Mouse (Mus musculus) embryonic fibroblast, embryonic 13.5 days (primary cell): Measurements from ENCODE around the gene Cybc1. TPM values are rescaled to one million over a fixed set of nuclear protein-coding genes. Genes with fewer than 3 reads are reported as not detected.
A peak's percentile ranks its signal among the peaks of the same experiment; 100 is the strongest.

Experiments used
- H3K27ac ChIP-seq: 2 replicates; pipeline ENCODE4 v1.5.1; 2012; ENCODE audit warnings: low read length, control low read depth, inconsistent platforms; ENCODE audit not compliant: insufficient read depth
- H3K4me1 ChIP-seq: 2 replicates; pipeline ENCODE4 v1.6.1; 2011; ENCODE audit warnings: low read length; ENCODE audit not compliant: control insufficient read depth, insufficient read depth
- H3K4me3 ChIP-seq: 2 replicates; pipeline ENCODE4 v1.5.1; 2011; ENCODE audit warnings: mild to moderate bottlenecking, control low read depth, low read length; ENCODE audit not compliant: insufficient read depth
- CTCF ChIP-seq: IDR thresholded peaks from 2 replicates; pipeline ENCODE4 v1.5.1; 2011; ENCODE audit warnings: mild to moderate bottlenecking, control low read depth, low read length, moderate library complexity, borderline replicate concordance; ENCODE audit not compliant: insufficient read depth
- POLR2A ChIP-seq: IDR thresholded peaks from 2 replicates; pipeline ENCODE4 v1.6.1; 2011; ENCODE audit warnings: low read depth, mild to moderate bottlenecking, control low read depth, low read length, moderate library complexity
- polyA plus RNA-seq: library from polyadenylated mRNA; stranded (reverse); fragments of >200 nt; gene quantifications from 2 replicates; pipeline ENCODE4 v1.2.4, GENCODE M21; 2011; ENCODE audit warnings: low read depth; ENCODE audit not compliant: missing spikeins, insufficient read length

Gene Cybc1
- polyA plus RNA-seq, 1 experiment = 33.9 TPM

GRCm38 (mm10) chr11:121219776-121220175 lies 9.3 kb downstream of the Cybc1 start:
- Histone ChIP-seq H3K4me3 (no peak overlapping the region), H3K27ac (no peak overlapping the region), H3K4me1 (no peaks in the 10 kb centered on the region)
- TF ChIP-seq POLR2A = no peak
- TF ChIP-seq CTCF = no peak

- no peak for TF ChIP-seq CTCF
- no peak overlapping the region for H3K4me3 ChIP-seq
These were observed 12.3 kb downstream of the Cybc1 start for GRCm38 (mm10) chr11:121216831-121217230.

GRCm38 (mm10) chr11:121204161-121205006 lies 24.7 kb downstream of the Cybc1 start, which contains the start of the genes Hexdc and Ogfod3:
TSS of gene Hexdc (plus strand) at chr11:121204433.
TSS of gene Ogfod3 (minus strand) at chr11:121204711.
- TF ChIP-seq CTCF = no peak
- peak; percentile 62 for TF ChIP-seq POLR2A

More at GRCm38 (mm10) chr11:121216831-121217230, 12.3 kb downstream of the Cybc1 start:
- Histone ChIP-seq H3K4me1 (no peaks in the 10 kb centered on the region), H3K27ac (no peak overlapping the region)

DNA sequence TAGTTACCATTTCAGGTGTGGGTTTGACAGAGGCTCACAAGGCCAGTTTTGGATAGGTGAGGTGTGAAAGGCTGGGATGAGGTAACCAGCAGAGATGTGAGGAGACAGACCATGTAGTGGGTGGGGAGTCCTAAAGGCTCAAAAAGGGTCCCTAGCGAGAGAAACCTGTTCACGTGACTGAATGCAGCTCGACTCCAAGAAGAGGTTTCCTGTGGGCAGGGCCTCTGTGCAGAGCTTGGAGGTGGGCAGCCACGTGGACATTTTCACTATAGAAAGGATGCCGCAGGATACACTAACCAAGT lies 25.3 kb downstream of the Cybc1 start:
- peak overlapping the region; percentile 31 for H3K4me3 ChIP-seq
- H3K27ac ChIP-seq = no peak overlapping the region
- TF ChIP-seq POLR2A (no peak), CTCF (no peak)
- H3K4me1 ChIP-seq = no peaks in the 10 kb centered on the region

More at GRCm38 (mm10) chr11:121204161-121205006, 24.7 kb downstream of the Cybc1 start, which contains the start of the genes Hexdc and Ogfod3:
- no peaks in the 10 kb centered on the region for H3K4me1 ChIP-seq
- peak within 1 kb of the TSS; percentile 83 for H3K4me3 ChIP-seq
- H3K27ac ChIP-seq = no peak within 1 kb of the TSS

DNA sequence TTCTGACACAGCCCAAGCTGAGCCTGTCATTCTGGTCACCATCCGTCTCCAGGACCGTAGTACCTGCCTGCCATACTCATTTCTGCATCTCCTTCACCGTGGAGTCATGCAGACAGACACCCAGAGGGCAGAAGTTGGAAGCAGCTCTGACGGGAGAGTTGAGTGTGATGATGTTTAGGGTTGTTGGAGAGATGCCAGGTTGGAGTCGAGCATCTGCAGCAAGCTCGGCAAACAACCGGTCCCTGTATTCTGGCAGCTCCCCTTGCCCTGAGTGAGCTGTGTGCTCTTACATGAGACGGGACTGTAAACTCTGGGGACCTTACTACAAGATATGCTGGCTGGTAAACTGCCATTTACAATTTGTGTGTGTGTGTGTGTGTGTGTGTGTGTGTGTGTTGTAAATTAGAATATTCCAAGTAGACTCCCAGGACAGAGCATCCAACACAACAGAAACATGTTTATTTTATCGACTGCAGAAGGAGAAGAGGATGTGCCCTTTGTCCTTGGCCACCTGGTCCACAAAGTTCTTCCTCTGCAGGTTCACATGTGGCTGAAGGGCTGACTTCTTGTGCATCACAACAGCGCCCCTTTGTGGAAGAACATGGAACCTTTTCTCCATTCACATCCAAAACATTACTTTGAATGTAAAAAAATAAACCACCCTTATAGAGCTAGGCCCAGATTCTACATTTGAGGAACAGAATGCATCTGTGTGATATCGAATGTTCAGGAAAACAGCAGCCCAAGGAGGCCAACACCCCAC lies 27.5 kb downstream of the Cybc1 start:
- H3K4me1 ChIP-seq = no peaks in the 10 kb centered on the region
- H3K4me3 ChIP-seq = no peak overlapping the region
- H3K27ac ChIP-seq = no peak overlapping the region
- peak; percentile 27; the same call in 1 of the 2 replicates for TF ChIP-seq CTCF
- TF ChIP-seq POLR2A = no peak

GRCm38 (mm10) chr11:121200781-121201180 lies 28.3 kb downstream of the Cybc1 start:
- Histone ChIP-seq H3K4me1 (no peaks in the 10 kb centered on the region), H3K4me3 (no peak overlapping the region), H3K27ac (no peak overlapping the region)
- TF ChIP-seq POLR2A = no peak
- no peak for TF ChIP-seq CTCF

DNA sequence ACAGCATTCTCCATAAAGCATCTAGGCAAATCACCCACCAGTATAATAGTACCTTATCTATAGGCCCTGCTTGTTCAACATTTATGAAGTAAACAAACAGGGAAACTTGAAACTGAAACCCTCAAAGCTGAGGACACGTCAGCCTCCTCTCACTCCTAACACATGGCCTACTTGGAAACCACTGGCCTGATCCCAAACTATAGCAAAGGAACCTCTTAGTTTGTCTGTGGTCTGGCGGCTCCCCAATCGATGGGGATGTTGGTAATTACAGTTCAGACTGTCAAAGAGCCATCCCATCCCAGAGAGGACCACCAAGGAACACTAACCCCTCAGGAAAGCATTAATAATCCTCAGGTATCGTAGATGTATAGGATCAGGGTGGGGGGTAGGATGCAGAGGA lies 29.3 kb downstream of the Cybc1 start:
- TF ChIP-seq POLR2A (no peak), CTCF (no peak)
- Histone ChIP-seq H3K4me1 (no peaks in the 10 kb centered on the region), H3K4me3 (no peak overlapping the region), H3K27ac (no peak overlapping the region)

- H3K27ac ChIP-seq = no peak overlapping the region
- H3K4me3 ChIP-seq = no peak overlapping the region
- TF ChIP-seq CTCF = no peak
- TF ChIP-seq POLR2A = no peak
- no peaks in the 10 kb centered on the region for H3K4me1 ChIP-seq
These were observed 30.5 kb downstream of the Cybc1 start for GRCm38 (mm10) chr11:121198622-121199021.

GRCm38 (mm10) chr11:121193415-121193814 lies 35.7 kb downstream of the Cybc1 start:
- H3K4me1 ChIP-seq = no peaks in the 10 kb centered on the region
- H3K4me3 ChIP-seq = no peak overlapping the region
- no peak overlapping the region for H3K27ac ChIP-seq
- no peak for TF ChIP-seq POLR2A
- no peak for TF ChIP-seq CTCF

DNA sequence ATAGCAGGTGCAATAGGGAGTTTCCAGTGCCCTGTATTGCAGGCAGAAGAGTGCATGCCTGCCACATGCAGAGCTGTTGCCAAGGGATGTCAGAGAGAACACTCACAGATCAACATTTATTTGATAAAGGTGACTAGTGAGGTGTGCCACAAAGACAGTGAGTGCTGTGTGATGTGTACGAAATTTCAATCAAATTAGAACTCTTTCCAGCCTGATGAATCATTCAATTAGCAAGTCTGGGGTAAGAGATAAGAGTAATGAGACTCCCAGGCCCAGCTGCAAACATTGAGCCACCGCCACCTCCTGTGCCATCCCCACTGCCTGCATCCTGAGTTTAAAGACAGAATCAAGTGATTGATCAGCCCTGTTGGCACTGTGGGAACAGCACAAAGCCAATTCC lies 36.4 kb downstream of the Cybc1 start:
- no peak overlapping the region for H3K27ac ChIP-seq
- H3K4me3 ChIP-seq = no peak overlapping the region
- no peaks in the 10 kb centered on the region for H3K4me1 ChIP-seq
- TF ChIP-seq CTCF (no peak), POLR2A (no peak)
